Mouse (Mus musculus) stomach, postnatal 0 days (tissue): ENCODE results near the gene Gata1.

Experiments used
- CTCF ChIP-seq: IDR thresholded peaks from 2 replicates; pipeline ENCODE4 v1.5.1; 2016; ENCODE audit warnings: antibody characterized with exemption, low read depth, mild to moderate bottlenecking, moderate library complexity
- EP300 ChIP-seq: optimal IDR thresholded peaks from 2 replicates; pipeline ENCODE3; 2016; ENCODE audit warnings: antibody characterized with exemption

GRCm38 (mm10) chrX:8008543-8008942, 30.7 kb upstream of the Gata1 start:
- TF ChIP-seq CTCF (no peak), EP300 (no peak)
